Mouse (Mus musculus) lung, postnatal 4 days (tissue): ENCODE measurements at regions not wholly inside any gene's neighbourhood (a gene's known extent, or its start where the extent isn't known, plus 50 kb on each side); places are given as distances from the start of the nearest gene placed in this dataset.

ENCODE experiments used
- DNase-seq, 2 experiments: peaks; one replicate each; pipeline ENCODE4 v3.0.0; 2021

GRCm38 (mm10) chr1:163557875-163558274 is 154.4 kb upstream of the Gorab start:
- no peak for DNase-seq

- DNase-seq, result no peak
These were observed 151.7 kb upstream of the Gorab start for GRCm38 (mm10) chr1:163555185-163555584.

GRCm38 (mm10) chr1:163538776-163539492 is 135.5 kb upstream of the Gorab start:
- DNase-seq, result no peak

GRCm38 (mm10) chr1:163530563-163530962 is 127.1 kb upstream of the Gorab start:
- DNase-seq, result no peak

GRCm38 (mm10) chr1:163517966-163518365 is 114.5 kb upstream of the Gorab start:
- DNase-seq, result no peak

- DNase-seq, result no peak
These were observed 109.4 kb upstream of the Gorab start for GRCm38 (mm10) chr1:163512847-163513246.

GRCm38 (mm10) chr1:163512008-163512407 is 108.5 kb upstream of the Gorab start:
- no peak for DNase-seq

- DNase-seq, result no peak
These were observed 101.6 kb upstream of the Gorab start for GRCm38 (mm10) chr1:163505035-163505434.

GRCm38 (mm10) chr1:163502557-163502956 is 99.1 kb upstream of the Gorab start:
- no peak for DNase-seq

- DNase-seq, result no peak
These were observed 95.0 kb upstream of the Gorab start for GRCm38 (mm10) chr1:163498398-163498958.

GRCm38 (mm10) chr1:163496416-163496815 is 92.9 kb upstream of the Gorab start:
- no peak for DNase-seq

GRCm38 (mm10) chr1:163488532-163488931 is 85.1 kb upstream of the Gorab start:
- no peak for DNase-seq

- no peak for DNase-seq
These were observed 84.6 kb upstream of the Gorab start for GRCm38 (mm10) chr1:163488109-163488508.

GRCm38 (mm10) chr1:163483098-163483497 is 79.6 kb upstream of the Gorab start:
- DNase-seq, result no peak

- no peak for DNase-seq
These were observed 74.2 kb upstream of the Gorab start for GRCm38 (mm10) chr1:163477478-163478167.

- DNase-seq, result no peak
These were observed 57.7 kb upstream of the Gorab start for GRCm38 (mm10) chr1:163461194-163461593.

- DNase-seq, result no peak
These were observed 52.9 kb upstream of the Gorab start for GRCm38 (mm10) chr1:163456366-163456765.
